Mouse (Mus musculus) neutrophil, adult 5-6 weeks (primary cell): ENCODE results near the gene Mogs. TPM values are rescaled to one million over a fixed set of nuclear protein-coding genes. Genes with fewer than 3 reads are reported as not detected.

Experiments used
- ATAC-seq: fragments of 151-379, 151-347 bp; 2 replicates; pipeline ENCODE4 v1.8.0; 2017; ENCODE audit warnings: mild to moderate bottlenecking, moderate TSS enrichment; ENCODE audit not compliant: insufficient number of reproducible peaks, poor library complexity, low FRiP score, severe bottlenecking; ENCODE audit errors: extremely low read depth
- total RNA-seq: library from RNA; stranded (forward); fragments of 200-1000 nt; gene quantifications from 2 replicates; pipeline ENCODE4 v1.2.3, GENCODE M21; 2017

The Mogs gene
- total RNA-seq, result 36.2 and 36.5 TPM in 2 replicates

- ATAC-seq, result peak; percentile 88
Observed at GRCm38 (mm10) chr6:83115011-83115671, at the start of gene Mogs. Gene Mogs, plus strand, starts transcription at chr6:83115496.

- no peak for ATAC-seq
Observed at GRCm38 (mm10) chr6:83065995-83066394, 49.3 kb upstream of the Mogs start.

GRCm38 (mm10) chr6:83066441-83066840 lies 48.9 kb upstream of the Mogs start:
- no peak for ATAC-seq

- no peak for ATAC-seq
Observed at GRCm38 (mm10) chr6:83068221-83068620, 47.1 kb upstream of the Mogs start.

GRCm38 (mm10) chr6:83068706-83069487 lies 46.4 kb upstream of the Mogs start:
- ATAC-seq, result no peak

- ATAC-seq, result no peak
Observed at GRCm38 (mm10) chr6:83069488-83070246, 45.6 kb upstream of the Mogs start.

GRCm38 (mm10) chr6:83070247-83070310 lies 45.2 kb upstream of the Mogs start, which contains the start of gene Tlx2:
Gene Tlx2, minus strand, starts transcription at chr6:83070293.
- no peak for ATAC-seq

- no peak for ATAC-seq
Observed at GRCm38 (mm10) chr6:83070311-83071219, 44.7 kb upstream of the Mogs start.

- no peak for ATAC-seq
Observed at GRCm38 (mm10) chr6:83071220-83071619, 44.1 kb upstream of the Mogs start.

- no peak for ATAC-seq
Observed at GRCm38 (mm10) chr6:83074979-83075378, 40.3 kb upstream of the Mogs start.

- no peak for ATAC-seq
Observed at GRCm38 (mm10) chr6:83077630-83078323, 37.5 kb upstream of the Mogs start, which contains the start of gene Pcgf1. Gene Pcgf1, plus strand, starts transcription at chr6:83077869.

GRCm38 (mm10) chr6:83078324-83078858 lies 36.9 kb upstream of the Mogs start:
- peak; percentile 91 for ATAC-seq

- no peak for ATAC-seq
Observed at GRCm38 (mm10) chr6:83080210-83080609, 35.1 kb upstream of the Mogs start.

GRCm38 (mm10) chr6:83083497-83083896 lies 31.8 kb upstream of the Mogs start:
- ATAC-seq, result no peak

- ATAC-seq, result no peak
Observed at GRCm38 (mm10) chr6:83084477-83084876, 30.8 kb upstream of the Mogs start.

- ATAC-seq, result no peak
Observed at GRCm38 (mm10) chr6:83086121-83087035, 28.9 kb upstream of the Mogs start, which contains the start of gene Lbx2. Gene Lbx2, plus strand, starts transcription at chr6:83086367.

- no peak for ATAC-seq
Observed at GRCm38 (mm10) chr6:83087205-83087925, 27.9 kb upstream of the Mogs start.
